Mouse (Mus musculus): ENCODE measurements at regions not wholly inside any gene's neighbourhood (a gene's known extent, or its start where the extent isn't known, plus 50 kb on each side); places are given as distances from the start of the nearest gene placed in this dataset.

GRCm38 (mm10) chr17:14540269-14540975 lies 153.6 kb downstream of the Thbs2 start:
- DNase-seq (ENCODE audit: low spot score in 2 of 2) = no peak

- DNase-seq (ENCODE audit: low spot score in 2 of 2) = no peak
Measured at GRCm38 (mm10) chr17:14539651-14540050, 154.4 kb downstream of the Thbs2 start.

GRCm38 (mm10) chr17:14539191-14539590 lies 154.8 kb downstream of the Thbs2 start:
- DNase-seq (ENCODE audit: low spot score in 2 of 2) = no peak

GRCm38 (mm10) chr17:14538527-14538926 lies 155.5 kb downstream of the Thbs2 start:
- DNase-seq (ENCODE audit: low spot score in 2 of 2) = no peak

GRCm38 (mm10) chr17:14532979-14533314 lies 161.1 kb downstream of the Thbs2 start:
- no peak for DNase-seq (ENCODE audit: low spot score in 2 of 2)

GRCm38 (mm10) chr17:14532298-14532978 lies 161.6 kb downstream of the Thbs2 start:
- no peak for DNase-seq (ENCODE audit: low spot score in 2 of 2)

GRCm38 (mm10) chr17:14531796-14532195 lies 162.2 kb downstream of the Thbs2 start:
- DNase-seq (ENCODE audit: low spot score in 2 of 2) = no peak

- no peak for DNase-seq (ENCODE audit: low spot score in 2 of 2)
Measured at GRCm38 (mm10) chr17:14527691-14528090, 166.3 kb downstream of the Thbs2 start.

- DNase-seq (ENCODE audit: low spot score in 2 of 2) = no peak
Measured at GRCm38 (mm10) chr17:14525255-14525654, 168.8 kb downstream of the Thbs2 start.

- DNase-seq (ENCODE audit: low spot score in 2 of 2) = peak; percentile 34 to 63
Measured at GRCm38 (mm10) chr17:14524426-14525236, 169.4 kb downstream of the Thbs2 start.

GRCm38 (mm10) chr17:14522011-14522410 lies 172.0 kb downstream of the Thbs2 start:
- DNase-seq (ENCODE audit: low spot score in 2 of 2) = no peak

GRCm38 (mm10) chr17:14520565-14520964 lies 173.5 kb downstream of the Thbs2 start:
- DNase-seq (ENCODE audit: low spot score in 2 of 2) = peak; percentile 43 to 66

GRCm38 (mm10) chr17:14519367-14519766 lies 174.7 kb downstream of the Thbs2 start:
- no peak for DNase-seq (ENCODE audit: low spot score in 2 of 2)

- no peak for DNase-seq (ENCODE audit: low spot score in 2 of 2)
Measured at GRCm38 (mm10) chr17:14518216-14518615, 175.8 kb downstream of the Thbs2 start.

- DNase-seq (ENCODE audit: low spot score in 2 of 2) = no peak
Measured at GRCm38 (mm10) chr17:14517368-14517767, 176.7 kb downstream of the Thbs2 start.

GRCm38 (mm10) chr17:14516097-14516496 lies 177.9 kb downstream of the Thbs2 start:
- DNase-seq (ENCODE audit: low spot score in 2 of 2) = peak; percentile 16 to 40

- no peak for DNase-seq (ENCODE audit: low spot score in 2 of 2)
Measured at GRCm38 (mm10) chr17:14513454-14513853, 180.6 kb downstream of the Thbs2 start.

- no peak for DNase-seq (ENCODE audit: low spot score in 2 of 2)
Measured at GRCm38 (mm10) chr17:14510486-14510885, 183.5 kb downstream of the Thbs2 start.

GRCm38 (mm10) chr17:14507111-14507510 lies 186.9 kb downstream of the Thbs2 start:
- DNase-seq (ENCODE audit: low spot score in 2 of 2) = no peak

- DNase-seq (ENCODE audit: low spot score in 2 of 2) = no peak
Measured at GRCm38 (mm10) chr17:14506123-14506522, 187.9 kb downstream of the Thbs2 start.

- DNase-seq (ENCODE audit: low spot score in 2 of 2) = no peak
Measured at GRCm38 (mm10) chr17:14505415-14505814, 188.6 kb downstream of the Thbs2 start.

- DNase-seq (ENCODE audit: low spot score in 2 of 2) = no peak
Measured at GRCm38 (mm10) chr17:14503670-14504069, 190.4 kb downstream of the Thbs2 start.
